Comparison of ENCODE assay signal across 8 mouse cellular contexts in the genomic region with DNA sequence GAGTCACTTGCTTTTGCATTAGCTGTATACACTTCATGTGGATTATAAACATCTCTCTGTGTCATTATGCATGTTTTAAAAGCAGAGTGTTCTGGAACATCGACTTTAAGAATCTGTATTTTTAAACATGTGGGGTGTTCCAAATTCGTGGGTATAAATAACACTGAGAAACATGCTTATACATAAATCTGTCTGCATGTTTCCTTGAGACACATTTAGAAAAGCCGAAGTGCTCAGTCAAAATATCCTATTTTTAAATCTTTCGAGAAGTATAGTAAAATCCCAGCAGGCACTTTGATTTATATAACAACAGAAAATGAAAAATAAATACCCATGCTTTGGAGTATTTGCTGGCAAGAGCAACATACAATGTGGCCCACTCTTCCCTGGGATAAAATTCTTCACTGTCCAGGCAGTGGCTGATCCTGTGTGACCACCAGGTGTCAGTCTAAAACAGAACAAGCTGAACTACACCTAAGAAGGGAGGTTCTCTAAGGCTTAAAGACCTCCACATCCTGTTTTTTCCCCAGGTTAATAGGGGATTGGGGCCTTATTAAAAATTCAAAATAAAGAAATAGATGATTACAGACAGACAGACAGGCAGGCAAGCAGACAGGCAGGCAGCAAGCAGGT. TPM values are rescaled to one million over a fixed set of nuclear protein-coding genes. Genes with fewer than 3 reads are reported as not detected.
DNase-seq lines count a peak whose midpoint lies in the region; ATAC-seq and TF ChIP-seq lines count a peak whose summit lies in the region.

No protein-coding gene starts in this region.

- H3K9ac ChIP-seq in forebrain, postnatal 0 days: no peak overlapping the region

- DNase-seq in ovary, postnatal 14 days (ENCODE audit: low spot score): peak; percentile 15
- no peak for DNase-seq in ovary, postnatal 10 days (ENCODE audit: low spot score)
- DNase-seq in brain, embryonic 14.5 days (ENCODE audit: low read depth): peak; percentile 83
- DNase-seq in forebrain, postnatal 0 days: peak; percentile 71
- peak; percentile 52 for DNase-seq in kidney, postnatal 10 days
- DNase-seq in lung, postnatal 10 days: peak; percentile 33
- peak; percentile 68 to 71 for DNase-seq in right cerebral cortex, postnatal 10 days (ENCODE audit: low spot score in 2 of 2)
- no peak for DNase-seq in urinary bladder, postnatal 4 days (ENCODE audit: low spot score in 2 of 2)

- no peak overlapping the region for H3K27ac ChIP-seq in forebrain, postnatal 0 days (ENCODE audit: low read depth, low read length)

- no peak overlapping the region for H3K4me2 ChIP-seq in forebrain, postnatal 0 days (ENCODE audit: low read depth)

- no peak for TF ChIP-seq POLR2A in brain, embryonic 14.5 days (IDR thresholded peaks at IDR 0.05; ENCODE audit: borderline replicate concordance, extremely low read depth, insufficient read depth, insufficient read length, poor library complexity, severe bottlenecking)

- peak; percentile 90 for ATAC-seq in forebrain, postnatal 0 days

- no peaks in the 10 kb centered on the region for H3K36me3 ChIP-seq in forebrain, postnatal 0 days (ENCODE audit: insufficient read depth)

- peak; percentile 78; the same call in 1 of the 2 replicates for TF ChIP-seq CTCF in brain, embryonic 14.5 days (IDR thresholded peaks at IDR 0.05; ENCODE audit: borderline replicate concordance, extremely low read depth, insufficient read depth, insufficient read length)
- TF ChIP-seq CTCF in forebrain, postnatal 0 days (IDR thresholded peaks at IDR 0.05; ENCODE audit: low read depth): peak; percentile 84

- WGBS in forebrain, postnatal 0 days: 40% methylated on average over 4 of the region's 4 CpGs

- no peaks in the 10 kb centered on the region for H3K27me3 ChIP-seq in forebrain, postnatal 0 days (ENCODE audit: insufficient read depth, low read length)

- H3K4me3 ChIP-seq in forebrain, postnatal 0 days (ENCODE audit: low read depth, low read length): no peak overlapping the region

- H3K4me1 ChIP-seq in forebrain, postnatal 0 days (ENCODE audit: insufficient read depth): 0 out of 2 replicates have a peak, but pooled peaks cover 2% of the 10 kb centered on the region

- H3K9me3 ChIP-seq in forebrain, postnatal 0 days (ENCODE audit: low read length): no peaks in the 10 kb centered on the region

RNA-seq across cellular contexts. Expression of gene Parm1, which starts 52.4 kb away (rescaled TPM):
- 2.7 and 6.4 TPM in 2 replicates for polyA plus RNA-seq in brain, embryonic 14.5 days (2012; rRNA removed)
- total RNA-seq in forebrain, postnatal 0 days (2014; rRNA removed): 6.5 and 11.8 TPM in 2 replicates
- polyA plus RNA-seq in forebrain, postnatal 0 days (2015; fragmentation: Nextera tagmentation; extraction: Ambion mirVana): 4.7 and 7.3 TPM in 2 replicates

Comparison
In these comparisons a context has a peak if more than half of its experiments do, and no peak if none do; other contexts are left out.
1. DNase-seq: peak in ovary, postnatal 14 days (single experiment), brain, embryonic 14.5 days (single experiment), forebrain, postnatal 0 days (single experiment), kidney, postnatal 10 days (single experiment), lung, postnatal 10 days (single experiment) and right cerebral cortex, postnatal 10 days (2 of 2); none in ovary, postnatal 10 days (single experiment) and urinary bladder, postnatal 4 days (0 of 2).